Mouse (Mus musculus) heart, embryonic 14.5 days (tissue): ENCODE results near the gene Ubr3. TPM values are rescaled to one million over a fixed set of nuclear protein-coding genes. Genes with fewer than 3 reads are reported as not detected.

Source experiments
- ATAC-seq: fragments of 200-750 bp; cut with Nextera tagmentation; 2 replicates; pipeline ENCODE4 v1.8.0; 2017; ENCODE audit warnings: low read depth, moderate TSS enrichment; ENCODE audit not compliant: insufficient number of reproducible peaks, insufficient read depth, low FRiP score
- H3K27ac ChIP-seq, 2 experiments: fragments of 200-500 bp in 1 of 2; fragments of 300-500 bp in 1 of 2; sonication (generic) in 1 of 2; replicated peaks in 1 of 2; 2 replicates each; pipeline ENCODE4 v1.5.1; 2012 to 2014; ENCODE audit warnings: low read depth in 2 of 2, low read length in 2 of 2, control low read depth in 1 of 2, mild to moderate bottlenecking in 1 of 2, mixed read lengths in 1 of 2; ENCODE audit not compliant: control insufficient read depth in 1 of 2, insufficient read depth in 1 of 2
- H3K27me3 ChIP-seq: fragments of 300-500 bp; sonication (generic); 2 replicates; pipeline ENCODE4 v1.6.1; 2014; ENCODE audit warnings: mild to moderate bottlenecking, low read length, control low read depth; ENCODE audit not compliant: control insufficient read depth, insufficient read depth
- H3K36me3 ChIP-seq: fragments of 300-500 bp; sonication (generic); 2 replicates; pipeline ENCODE4 v1.6.1; 2014; ENCODE audit warnings: mild to moderate bottlenecking, control low read depth, low read length, mixed read lengths; ENCODE audit not compliant: control insufficient read depth, insufficient read depth
- H3K4me1 ChIP-seq, 2 experiments: fragments of 200-500 bp in 1 of 2; fragments of 300-500 bp in 1 of 2; sonication (generic) in 1 of 2; 2 replicates each; pipeline ENCODE4 v1.6.1; 2012 to 2014; ENCODE audit warnings: low read length in 2 of 2, control low read depth in 1 of 2, mixed read lengths in 1 of 2; ENCODE audit not compliant: control insufficient read depth in 2 of 2, insufficient read depth in 2 of 2
- H3K4me2 ChIP-seq: fragments of 300-500 bp; sonication (generic); 2 replicates; pipeline ENCODE4 v1.6.1; 2014; ENCODE audit warnings: mild to moderate bottlenecking, low read length
- H3K4me3 ChIP-seq, 2 experiments: fragments of 200-500 bp in 1 of 2; fragments of 300-500 bp in 1 of 2; sonication (generic) in 1 of 2; 2 replicates each; pipeline ENCODE4 v1.5.1; 2012 to 2014; ENCODE audit warnings: low read length in 2 of 2, mild to moderate bottlenecking in 2 of 2, control low read depth in 1 of 2, low read depth in 1 of 2, moderate library complexity in 1 of 2; ENCODE audit not compliant: control insufficient read depth in 1 of 2, insufficient read depth in 1 of 2
- H3K9ac ChIP-seq: fragments of 300-500 bp; sonication (generic); 2 replicates; pipeline ENCODE4 v1.6.1; 2014; ENCODE audit warnings: mild to moderate bottlenecking, low read length
- H3K9me3 ChIP-seq: fragments of 300-500 bp; sonication (generic); 2 replicates; pipeline ENCODE4 v1.6.1; 2016; ENCODE audit warnings: low read length, control low read depth; ENCODE audit not compliant: control insufficient read depth
- WGBS: fragments of 180-500 bp; shearing (Covaris S2); extraction: QIAGEN DNeasy Blood & Tissue Kit; methylation state at CpG from one replicate; pipeline ENCODE4 v1.1.7; 2014; 5-methylcytosine and 5-hydroxymethylcytosine counted together
- polyA plus RNA-seq: library from polyadenylated mRNA; unstranded; fragments of >200 nt; fragmentation: Nextera tagmentation; extraction: Ambion mirVana; gene quantifications from 2 replicates; pipeline ENCODE4 v1.2.1, GENCODE M21; 2014

Ubr3 gene
- polyA plus RNA-seq = 17.4 and 19.9 TPM in 2 replicates

GRCm38 (mm10) chr2:69897039-69897617 lies at the start of gene Ubr3:
Gene Ubr3, plus strand, starts transcription at chr2:69897246.
- Histone ChIP-seq H3K9me3 (no peaks in the 10 kb centered on the region), H3K27ac (peak within 1 kb of the TSS; percentile 76 to 96), H3K36me3 (peaks cover 14% of the 10 kb centered on the region), H3K4me2 (peak within 1 kb of the TSS; percentile 78), H3K4me3 (peak within 1 kb of the TSS; percentile 87 to 99), H3K27me3 (no peaks in the 10 kb centered on the region), H3K4me1 (peaks cover 0 to 20% of the 10 kb centered on the region in 2 experiments; a peak in 2 of 4 replicates), H3K9ac (peak within 1 kb of the TSS; percentile 99)
- under 1% methylated on average over 60 of the region's 65 CpGs for WGBS
- ATAC-seq = peak; percentile 94

GRCm38 (mm10) chr2:69849215-69849614 lies 47.8 kb upstream of the Ubr3 start:
- no peak overlapping the region for H3K4me2 ChIP-seq
- no peak overlapping the region for H3K9ac ChIP-seq
- peaks cover 0 to 2% of the 10 kb centered on the region in 2 experiments; a peak in 2 of 4 replicates for H3K4me1 ChIP-seq
- WGBS = 66% methylated on average over 6 of the region's 6 CpGs
- ATAC-seq = no peak
- H3K27ac ChIP-seq = peak overlapping the region; percentile 64 to 72
- H3K4me3 ChIP-seq = no peak overlapping the region
- no peaks in the 10 kb centered on the region for H3K9me3 ChIP-seq
- no peaks in the 10 kb centered on the region for H3K27me3 ChIP-seq
- H3K36me3 ChIP-seq = no peaks in the 10 kb centered on the region

- no peaks in the 10 kb centered on the region for H3K9me3 ChIP-seq
- no peaks in the 10 kb centered on the region for H3K36me3 ChIP-seq
- H3K27ac ChIP-seq = no peak overlapping the region
- WGBS = 73% methylated on average over 2 of the region's 2 CpGs
- no peaks in the 10 kb centered on the region for H3K27me3 ChIP-seq
- H3K9ac ChIP-seq = no peak overlapping the region
- H3K4me3 ChIP-seq = no peak overlapping the region
- no peak overlapping the region for H3K4me2 ChIP-seq
- peaks cover 0 to 2% of the 10 kb centered on the region in 2 experiments; a peak in 2 of 4 replicates for H3K4me1 ChIP-seq
- ATAC-seq = no peak
These were observed 45.5 kb upstream of the Ubr3 start for GRCm38 (mm10) chr2:69851427-69852058.

GRCm38 (mm10) chr2:69856392-69856791 lies 40.7 kb upstream of the Ubr3 start:
- Histone ChIP-seq H3K36me3 (no peaks in the 10 kb centered on the region), H3K27me3 (no peaks in the 10 kb centered on the region), H3K9me3 (no peaks in the 10 kb centered on the region), H3K9ac (no peak overlapping the region), H3K4me1 (no peaks in the 10 kb centered on the region), H3K4me2 (no peak overlapping the region), H3K4me3 (no peak overlapping the region), H3K27ac (no peak overlapping the region)
- ATAC-seq = no peak
- 29% methylated on average over 8 of the region's 8 CpGs for WGBS

- H3K4me3 ChIP-seq = no peak overlapping the region
- no peak overlapping the region for H3K4me2 ChIP-seq
- no peak overlapping the region for H3K27ac ChIP-seq
- no peaks in the 10 kb centered on the region for H3K36me3 ChIP-seq
- no peaks in the 10 kb centered on the region for H3K9me3 ChIP-seq
- ATAC-seq = no peak
- no peaks in the 10 kb centered on the region for H3K27me3 ChIP-seq
- WGBS = 65% methylated on average over 1 of the region's 1 CpGs
- no peak overlapping the region for H3K9ac ChIP-seq
- peaks cover 0 to 5% of the 10 kb centered on the region in 2 experiments; a peak in 1 of 4 replicates for H3K4me1 ChIP-seq
These were observed 39.2 kb upstream of the Ubr3 start for GRCm38 (mm10) chr2:69857882-69858281.

GRCm38 (mm10) chr2:69860972-69861452 lies 36.0 kb upstream of the Ubr3 start:
- Histone ChIP-seq H3K4me1 (peaks cover 0 to 12% of the 10 kb centered on the region in 2 experiments; a peak in 2 of 4 replicates), H3K27ac (peak overlapping the region; percentile 70 to 86), H3K4me2 (peak overlapping the region; percentile 80), H3K4me3 (peak overlapping the region; percentile 80 to 100), H3K27me3 (no peaks in the 10 kb centered on the region), H3K9me3 (no peaks in the 10 kb centered on the region), H3K36me3 (peaks cover 22% of the 10 kb centered on the region), H3K9ac (peak overlapping the region; percentile 90)
- 9% methylated on average over 13 of the region's 13 CpGs for WGBS
- 0 out of 2 replicates have a peak, but pooled peaks have one; percentile 47 for ATAC-seq

- ATAC-seq = peak; percentile 93
- WGBS = under 1% methylated on average over 66 of the region's 66 CpGs
These were observed 35.5 kb upstream of the Ubr3 start, which contains the start of gene Ssb for GRCm38 (mm10) chr2:69861485-69862091. Gene Ssb, plus strand, starts transcription at chr2:69861562.

More at GRCm38 (mm10) chr2:69861485-69862091, 35.5 kb upstream of the Ubr3 start, which contains the start of gene Ssb:
- Histone ChIP-seq H3K9me3 (no peaks in the 10 kb centered on the region), H3K4me1 (peaks cover 0 to 12% of the 10 kb centered on the region in 2 experiments; a peak in 2 of 4 replicates), H3K9ac (peak within 1 kb of the TSS; percentile 90), H3K4me3 (peak within 1 kb of the TSS; percentile 80 to 100), H3K27ac (peak within 1 kb of the TSS; percentile 86 to 95), H3K27me3 (no peaks in the 10 kb centered on the region), H3K36me3 (peaks cover 28% of the 10 kb centered on the region), H3K4me2 (peak within 1 kb of the TSS; percentile 80)
